Mouse (Mus musculus) retina, embryonic 14.5 days (tissue): ENCODE results near the gene Corin.

Source experiments
- DNase-seq: peaks from one replicate; pipeline ENCODE4 v3.0.0-alpha.2; 2015; ENCODE audit warnings: low spot score

The Corin gene

GRCm38 (mm10) chr5:72503531-72504523 lies at the start of gene Corin:
TSS of gene Corin (minus strand) at chr5:72504473.
- peak; percentile 38 for DNase-seq

DNA sequence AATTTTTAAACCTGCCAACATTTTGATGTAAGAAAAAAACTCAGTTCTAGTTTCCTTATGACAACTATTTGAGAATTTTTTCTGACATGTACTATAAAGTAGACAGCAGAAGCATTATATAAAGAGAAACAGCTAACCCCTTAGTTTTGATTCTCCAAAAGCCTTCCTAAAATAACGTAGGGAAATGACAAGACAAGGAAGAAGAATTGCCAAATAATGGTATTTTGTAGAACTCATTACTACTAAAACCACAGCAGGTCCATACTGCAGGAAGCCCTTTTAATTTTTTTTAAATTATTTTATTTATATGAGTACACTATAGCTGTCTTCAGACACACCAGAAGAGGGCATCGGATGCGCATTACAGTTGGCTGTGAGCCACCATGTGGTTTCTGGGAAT lies 46.9 kb upstream of the Corin start:
- DNase-seq, result no peak

DNA sequence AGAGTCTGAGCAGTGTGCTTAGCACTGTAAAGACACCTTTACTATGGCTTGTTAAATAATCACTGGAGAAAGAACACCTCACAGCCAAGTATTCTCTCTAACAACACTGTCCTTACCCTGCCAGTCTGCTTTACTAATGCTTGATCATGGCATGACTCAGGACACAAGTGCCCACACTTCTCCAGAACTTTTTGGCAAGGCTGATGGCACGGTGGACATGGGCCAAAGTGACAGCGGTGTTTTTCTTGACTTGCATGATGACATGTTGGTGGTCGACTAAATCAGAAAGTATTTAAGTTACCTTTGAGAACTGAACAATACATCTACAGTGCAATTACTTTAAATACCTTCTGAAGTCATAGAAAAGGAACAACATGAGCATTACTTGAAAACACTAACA lies 24.6 kb upstream of the Corin start:
- no peak for DNase-seq

DNA sequence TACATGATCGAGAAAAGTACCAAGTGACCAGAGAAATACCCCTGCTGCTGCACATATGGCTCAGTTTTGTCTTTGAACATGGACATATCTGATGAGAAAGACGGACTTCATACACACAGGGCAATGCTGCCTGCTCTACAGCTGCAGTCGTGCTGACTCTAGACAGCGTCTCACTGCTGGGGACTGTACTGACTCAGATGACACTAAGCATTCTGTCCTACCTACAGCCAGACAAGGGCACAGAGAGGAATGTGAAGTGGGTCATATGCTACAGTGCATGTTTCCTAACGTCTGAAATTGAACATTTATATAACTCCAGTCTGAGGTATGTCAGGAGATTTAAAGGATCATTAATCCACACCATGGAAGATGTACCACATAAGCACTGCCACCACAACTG lies 9.5 kb upstream of the Corin start:
- DNase-seq, result no peak

DNA sequence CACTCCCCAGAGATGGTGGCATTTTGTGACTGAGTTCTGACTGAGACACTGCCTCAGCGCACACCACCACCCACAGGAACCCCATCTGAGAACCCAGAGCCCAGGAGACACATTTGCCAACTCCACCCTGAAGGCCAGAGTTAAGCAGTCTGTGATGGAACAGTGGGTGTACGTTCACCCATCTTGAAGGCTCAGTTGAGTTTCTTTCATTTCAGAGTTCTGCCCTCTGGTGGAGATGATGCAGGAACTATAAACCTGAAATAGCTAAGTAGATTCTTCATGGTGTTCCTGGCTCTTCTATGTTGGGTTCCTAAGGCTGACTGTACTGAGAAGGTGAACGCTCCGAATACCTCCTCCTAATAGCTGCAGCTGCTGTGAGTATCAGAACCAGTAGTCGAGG lies 1.5 kb upstream of the Corin start:
- DNase-seq, result peak; percentile 56

- no peak for DNase-seq
Observed at GRCm38 (mm10) chr5:72502778-72503177, 1.5 kb downstream of the Corin start.

GRCm38 (mm10) chr5:72501763-72502162 lies 2.5 kb downstream of the Corin start:
- no peak for DNase-seq

DNA sequence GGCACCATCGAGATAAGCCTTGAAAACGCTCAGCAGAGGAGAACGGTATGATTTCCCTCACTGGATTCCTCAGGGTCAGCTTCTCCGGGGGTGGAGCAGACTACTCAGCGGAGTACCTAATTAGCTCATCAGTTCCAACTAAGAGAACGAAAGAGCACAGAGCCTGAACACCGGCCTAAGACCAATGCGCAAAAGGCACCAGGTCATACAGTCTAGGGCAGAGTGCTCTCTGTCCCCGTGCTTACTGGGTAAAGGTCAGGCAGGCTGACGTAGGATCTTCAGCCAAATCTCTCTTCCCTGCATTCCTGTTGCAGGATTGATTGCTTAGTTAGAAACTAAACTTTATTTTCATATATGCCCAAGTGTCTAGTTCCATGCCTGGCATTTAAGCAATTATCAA lies 6.0 kb downstream of the Corin start:
- DNase-seq, result no peak

GRCm38 (mm10) chr5:72496756-72497155 lies 7.5 kb downstream of the Corin start:
- DNase-seq, result no peak

DNA sequence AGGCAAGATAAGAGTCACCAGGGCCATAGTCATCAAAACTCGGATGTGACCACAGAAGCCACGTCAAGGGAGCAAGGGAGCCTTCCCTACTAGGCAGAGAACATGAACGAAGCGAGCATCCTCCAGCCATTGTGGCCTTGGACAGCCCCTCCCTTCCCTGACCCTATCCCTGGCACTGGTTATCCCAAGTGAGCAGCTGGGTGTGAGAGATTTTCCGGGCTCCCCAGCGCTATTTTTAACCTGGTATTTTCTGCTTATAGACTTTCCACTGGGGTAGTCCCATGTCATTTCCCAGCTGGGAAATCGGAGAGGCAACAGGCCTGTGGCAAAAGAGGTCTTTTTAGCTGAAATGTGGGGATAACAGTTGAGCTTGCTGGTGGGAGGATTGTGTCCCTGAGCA lies 10.4 kb downstream of the Corin start:
- no peak for DNase-seq

DNA sequence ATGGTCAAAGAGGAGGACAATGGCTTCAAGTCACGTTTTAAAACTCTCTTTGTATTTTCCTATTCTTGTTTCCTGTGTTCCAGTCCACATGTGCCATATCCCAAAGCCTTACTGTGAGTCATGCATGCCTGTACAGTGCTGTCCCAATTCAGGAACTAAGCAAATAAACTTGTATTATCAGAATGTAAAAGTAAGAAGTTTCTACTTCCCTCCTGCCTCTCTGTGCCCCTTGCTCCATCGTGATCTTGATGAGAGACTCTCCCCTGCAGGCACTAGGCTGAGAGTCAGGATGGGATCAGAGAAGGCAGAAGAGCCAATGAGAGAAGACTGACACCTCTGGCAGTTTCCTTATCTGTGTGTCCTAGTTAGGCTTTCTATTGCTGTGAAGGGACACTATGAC lies 13.0 kb downstream of the Corin start:
- DNase-seq, result no peak

DNA sequence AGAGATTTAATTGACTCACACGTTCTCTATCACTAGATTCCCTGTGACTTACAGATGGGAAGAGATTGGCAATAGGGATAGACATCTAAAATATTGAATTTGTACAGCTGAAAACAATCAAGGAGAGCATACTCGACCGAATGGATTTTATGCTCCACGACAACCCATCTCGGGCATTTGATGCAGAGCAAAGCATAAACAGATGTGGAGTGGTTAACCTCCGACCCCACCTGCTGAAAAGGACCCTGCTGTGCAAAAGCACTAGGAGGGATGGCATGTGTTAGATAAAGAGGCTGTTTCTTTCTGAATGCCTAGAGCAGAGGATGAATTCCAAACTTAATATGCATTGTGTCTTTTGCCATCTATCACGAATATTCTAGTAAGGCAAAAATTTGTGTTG lies 23.8 kb downstream of the Corin start:
- DNase-seq, result no peak

GRCm38 (mm10) chr5:72472317-72473009 lies 31.8 kb downstream of the Corin start:
- DNase-seq, result no peak

GRCm38 (mm10) chr5:72471746-72472145 lies 32.5 kb downstream of the Corin start:
- DNase-seq, result no peak

GRCm38 (mm10) chr5:72464932-72465331 lies 39.3 kb downstream of the Corin start:
- no peak for DNase-seq

DNA sequence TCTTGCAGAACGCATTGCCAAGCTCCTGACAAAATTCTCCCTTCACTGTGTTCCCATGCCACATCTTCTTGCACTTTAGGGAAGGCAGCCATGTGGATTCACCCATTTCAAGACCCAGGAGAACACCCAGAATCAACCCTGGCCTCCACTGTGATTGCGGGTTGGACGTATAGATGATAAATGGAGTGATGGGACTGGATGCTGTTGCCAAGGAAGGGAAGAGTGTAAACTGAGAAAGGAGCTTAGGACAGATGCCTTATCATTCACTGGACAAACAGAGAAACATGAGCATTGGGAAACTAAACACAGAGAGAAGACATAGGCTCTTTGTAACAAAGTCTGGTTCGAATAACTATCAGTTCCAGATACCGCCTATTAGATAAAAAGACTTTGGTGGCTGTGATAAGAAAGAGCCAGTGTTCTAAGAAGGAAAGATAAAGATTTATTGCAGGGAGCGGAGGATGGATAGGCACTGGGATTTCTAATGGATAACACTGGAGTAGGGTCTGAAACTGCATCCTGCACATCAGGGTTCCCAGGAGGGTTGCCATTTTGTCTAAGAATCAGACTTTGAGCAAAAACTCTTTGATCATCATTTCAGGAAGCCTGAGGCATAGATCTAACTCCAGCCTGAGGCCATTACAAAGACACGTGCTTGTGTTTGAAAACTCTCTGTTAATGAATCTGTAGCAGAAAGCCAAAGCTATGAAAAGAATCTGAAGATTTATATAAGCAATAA lies 44.7 kb downstream of the Corin start:
- DNase-seq, result no peak

DNA sequence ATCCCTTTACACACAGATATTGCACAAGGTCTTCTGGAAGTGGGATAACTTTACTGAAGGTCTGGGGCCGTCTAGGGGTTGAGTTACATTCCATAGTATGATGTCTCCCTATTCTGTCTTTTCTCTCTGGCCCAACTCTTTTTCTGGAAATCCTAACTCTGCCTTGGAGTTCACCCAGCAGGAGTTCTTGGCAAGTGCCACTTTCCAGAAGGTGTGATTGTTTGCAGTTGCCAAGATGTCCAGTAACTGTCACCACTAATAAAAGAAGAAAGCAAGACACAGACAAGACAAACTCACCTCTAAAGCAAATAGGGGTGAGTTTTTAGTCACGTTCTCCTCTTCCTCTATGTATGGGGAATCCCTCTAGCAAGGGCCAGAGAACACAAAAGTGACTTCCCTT lies 50.6 kb downstream of the Corin start:
- no peak for DNase-seq

- DNase-seq, result peak; percentile 22
Observed at GRCm38 (mm10) chr5:72453176-72453575, 51.1 kb downstream of the Corin start.

GRCm38 (mm10) chr5:72452750-72453149 lies 51.5 kb downstream of the Corin start:
- peak; percentile 30 for DNase-seq

DNA sequence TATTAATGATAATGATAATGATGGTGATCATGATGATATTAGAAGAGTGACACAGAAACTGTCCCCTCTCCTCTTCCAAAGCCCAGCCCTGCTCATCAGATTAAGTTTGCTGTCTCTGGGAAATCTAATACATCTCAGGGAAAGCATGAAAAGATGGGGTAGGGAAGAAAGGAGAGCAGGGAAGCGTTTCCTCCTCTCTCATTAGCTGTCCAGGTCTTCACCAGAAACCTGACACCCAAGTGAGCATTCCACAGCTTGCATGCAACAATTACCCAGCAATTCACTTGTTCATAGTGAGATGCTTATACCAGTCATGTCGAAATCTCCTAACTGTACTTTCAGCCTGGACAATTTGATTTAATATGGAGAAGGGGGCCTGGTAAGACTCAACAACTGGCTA lies 55.4 kb downstream of the Corin start:
- no peak for DNase-seq

DNA sequence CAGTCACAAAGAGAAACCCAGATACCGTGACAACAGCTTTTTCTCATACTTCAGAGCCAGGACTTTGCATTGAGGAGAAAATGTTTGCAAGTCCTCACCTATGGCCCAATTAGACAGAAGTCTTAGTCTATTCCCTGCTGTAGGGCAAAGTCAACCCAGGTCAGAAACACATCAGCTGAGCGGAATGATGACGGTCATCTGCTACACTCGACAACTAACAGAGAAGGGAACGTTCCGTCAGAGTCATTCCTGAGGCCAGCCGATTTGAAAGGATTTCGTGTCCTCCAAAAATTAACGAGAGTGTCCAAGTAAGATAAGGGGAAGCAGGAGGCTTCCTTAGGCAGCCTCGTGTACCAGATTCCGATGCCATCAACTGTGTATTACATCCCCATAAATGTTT lies 58.2 kb downstream of the Corin start:
- no peak for DNase-seq

DNA sequence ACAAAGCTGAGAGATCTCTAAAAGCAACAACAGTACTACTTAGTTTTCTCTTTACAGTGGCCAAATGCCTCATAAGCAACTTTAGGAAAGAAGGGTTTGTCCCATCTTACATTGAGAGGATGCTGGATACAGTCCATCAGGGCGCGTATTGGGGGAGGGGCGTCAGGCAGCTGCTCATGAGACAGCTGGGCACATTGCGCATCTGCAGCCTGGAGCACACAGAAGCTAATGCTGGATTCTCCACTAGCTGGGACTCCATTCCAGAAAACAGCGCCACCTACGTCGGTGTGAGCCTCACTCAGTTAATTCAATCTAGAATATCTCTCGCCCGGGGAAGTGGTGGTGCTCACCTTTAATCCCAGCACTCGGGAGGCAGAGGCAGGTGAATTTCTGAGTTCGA lies 60.3 kb downstream of the Corin start:
- no peak for DNase-seq

DNA sequence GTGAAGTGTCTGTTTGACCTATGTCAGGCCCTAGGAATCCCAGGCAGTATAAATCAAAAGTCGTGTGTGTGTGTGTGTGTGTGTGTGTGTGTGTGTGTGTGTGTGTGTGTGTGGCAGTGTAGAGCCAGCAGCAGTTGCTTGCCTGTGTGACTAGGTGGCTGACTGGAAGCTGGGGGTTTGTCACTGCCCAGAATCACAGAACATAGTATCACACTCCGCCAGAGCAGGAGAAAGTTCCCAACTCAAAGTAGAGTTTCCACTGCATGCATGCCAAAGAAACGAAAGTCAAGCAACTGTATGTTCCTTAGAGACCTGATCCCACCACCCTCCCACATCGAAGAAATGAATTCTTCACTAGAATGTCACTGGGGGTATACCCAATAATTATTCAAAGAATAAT lies 61.3 kb downstream of the Corin start:
- no peak for DNase-seq
